Mouse (Mus musculus) embryonic fibroblast, embryonic 13.5 days (primary cell): ENCODE data around the gene Cdk2ap1.

Source experiments
- CTCF ChIP-seq: IDR thresholded peaks from 2 replicates; pipeline ENCODE4 v1.5.1; 2011; ENCODE audit warnings: mild to moderate bottlenecking, control low read depth, low read length, moderate library complexity, borderline replicate concordance; ENCODE audit not compliant: insufficient read depth
- POLR2A ChIP-seq: IDR thresholded peaks from 2 replicates; pipeline ENCODE4 v1.6.1; 2011; ENCODE audit warnings: low read depth, mild to moderate bottlenecking, control low read depth, low read length, moderate library complexity

GRCm38 (mm10) chr5:124352141-124352920, 10.6 kb downstream of the Cdk2ap1 start:
- peak; percentile 90 for TF ChIP-seq POLR2A
- no peak for TF ChIP-seq CTCF
